Comparison of ENCODE assay signal across 10 mouse cellular contexts in the genomic region with DNA sequence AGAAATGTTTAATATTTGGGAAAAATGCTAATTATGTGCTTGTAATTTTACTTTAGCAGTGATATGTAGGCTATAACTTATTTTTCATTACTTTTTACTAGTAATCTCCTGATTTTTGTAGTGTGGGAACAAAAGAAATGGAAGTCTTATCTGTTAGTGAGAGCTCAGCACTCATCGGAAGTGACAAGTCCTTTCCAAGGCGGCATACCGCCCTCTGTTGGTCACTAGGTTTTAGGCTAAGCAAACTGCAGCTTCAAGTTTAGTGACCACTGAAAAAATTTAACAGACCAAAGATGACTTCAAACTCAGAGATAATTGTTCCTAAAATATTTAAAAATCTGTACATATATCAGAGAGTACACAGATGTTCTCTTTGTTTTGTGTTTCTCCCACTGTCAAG.
DNase-seq lines count a peak whose midpoint lies in the region; ATAC-seq and TF ChIP-seq lines count a peak whose summit lies in the region.
"Had no signal": no experiment of that assay in that cellular context is flagged by ENCODE, and none has a peak within 500 bp of the region (broad histone marks: within the 10 kb centered on the region; RNA-seq: fewer than 3 reads in every experiment).

No protein-coding gene starts in this region.

- peak; percentile 46; the same call in 1 of the 2 replicates for TF ChIP-seq EP300 in heart, adult 2 months (IDR thresholded peaks at IDR 0.05; ENCODE audit: insufficient read depth, low read depth, low read length)

- intact Hi-C loops in heart, adult 2 months (cut with DNase I): loop anchor here (5.0 kb wide), 4 partner anchors 75 to 520 kb away; no protein-coding TSS in a partner anchor
- intact Hi-C loops in left cerebral cortex, postnatal 10 days (cut with DNase I): loop anchor here (5.0 kb wide), 2 partner anchors 525 to 680 kb away; no protein-coding TSS in a partner anchor

- no peak overlapping the region; the same call in 1 of the 2 replicates for H3K27ac ChIP-seq in heart, adult 2 months
- no peak overlapping the region for H3K27ac ChIP-seq in forebrain, embryonic 12.5 days
- H3K27ac ChIP-seq: hindbrain, embryonic 15.5 days; stomach, embryonic 15.5 days had no signal

- H3K4me2 ChIP-seq in forebrain, embryonic 12.5 days: no peak overlapping the region
- H3K4me2 ChIP-seq: hindbrain, embryonic 15.5 days; stomach, embryonic 15.5 days had no signal

- no peak overlapping the region for H3K9ac ChIP-seq in heart, adult 2 months (ENCODE audit: low read depth, low read length)
- H3K9ac ChIP-seq in forebrain, embryonic 12.5 days: no peak overlapping the region
- H3K9ac ChIP-seq: hindbrain, embryonic 15.5 days; stomach, embryonic 15.5 days had no signal

- H3K4me3 ChIP-seq in heart, adult 2 months: no peak overlapping the region
- H3K4me3 ChIP-seq in forebrain, embryonic 12.5 days (replicated peaks): no peak overlapping the region
- H3K4me3 ChIP-seq: hindbrain, embryonic 15.5 days; stomach, embryonic 15.5 days had no signal

- peak; percentile 70 for ATAC-seq in forebrain, embryonic 12.5 days (ENCODE audit: low FRiP score)

- H3K27me3 ChIP-seq in heart, adult 2 months (ENCODE audit: control insufficient read depth, insufficient read depth, low read length): no peaks in the 10 kb centered on the region
- no peaks in the 10 kb centered on the region for H3K27me3 ChIP-seq in forebrain, embryonic 12.5 days
- H3K27me3 ChIP-seq: hindbrain, embryonic 15.5 days; stomach, embryonic 15.5 days had no signal

- TF ChIP-seq CTCF in heart, adult 2 months (IDR thresholded peaks at IDR 0.05): peak; percentile 85

- H3K4me1 ChIP-seq in heart, adult 2 months (ENCODE audit: control insufficient read depth, insufficient read depth, low read length): peaks cover 1% of the 10 kb centered on the region; the same call in 1 of the 2 replicates
- no peaks in the 10 kb centered on the region for H3K4me1 ChIP-seq in forebrain, embryonic 12.5 days
- H3K4me1 ChIP-seq: hindbrain, embryonic 15.5 days had no signal

- TF ChIP-seq POLR2A in heart, adult 2 months (IDR thresholded peaks at IDR 0.05; ENCODE audit: insufficient read depth, low read depth, low read length): no peak

- peak; percentile 68 to 76 for DNase-seq in heart, adult 2 months
- no peak for DNase-seq in heart, adult 11 months
- peak; percentile 87 for DNase-seq in brain, adult 2 months (ENCODE audit: low read depth, low spot score)
- peak; percentile 37 for DNase-seq in hindlimb bud, embryonic 11.5 days (ENCODE audit: extremely low spot score, low read depth, low spot score)
- peak; percentile 61 to 79 for DNase-seq in left cerebral cortex, postnatal 10 days (ENCODE audit: extremely low spot score in 1 of 2, low spot score in 2 of 2)
- DNase-seq in neural tube, embryonic 10.5 days (ENCODE audit: extremely low spot score, low spot score): peak; percentile 53
- peak; percentile 12 for DNase-seq in yolk sac, embryonic 10.5 days (ENCODE audit: low spot score)

- WGBS in heart, adult 2 months: 5% methylated on average over 3 of the region's 3 CpGs
- WGBS in forebrain, embryonic 12.5 days: 20% methylated on average over 3 of the region's 3 CpGs

- H3K79me2 ChIP-seq in heart, adult 2 months (replicated peaks; ENCODE audit: control insufficient read depth, insufficient read depth, low read length): 0 out of 2 replicates have a peak, but pooled peaks cover 1% of the 10 kb centered on the region

- H3K9me3 ChIP-seq in forebrain, embryonic 12.5 days: no peaks in the 10 kb centered on the region
- H3K9me3 ChIP-seq: hindbrain, embryonic 15.5 days; stomach, embryonic 15.5 days had no signal

- H3K36me3 ChIP-seq in heart, adult 2 months (ENCODE audit: control insufficient read depth, insufficient read depth, low read length): no peaks in the 10 kb centered on the region
- no peaks in the 10 kb centered on the region for H3K36me3 ChIP-seq in forebrain, embryonic 12.5 days (replicated peaks)
- H3K36me3 ChIP-seq: hindbrain, embryonic 15.5 days; stomach, embryonic 15.5 days had no signal
